Mouse (Mus musculus) ovary, postnatal 10 days (tissue): ENCODE results near the gene Mtor.

Source experiments
- DNase-seq: peaks from one replicate; pipeline ENCODE4 v3.0.0; 2022; ENCODE audit warnings: low spot score

The Mtor gene

DNA sequence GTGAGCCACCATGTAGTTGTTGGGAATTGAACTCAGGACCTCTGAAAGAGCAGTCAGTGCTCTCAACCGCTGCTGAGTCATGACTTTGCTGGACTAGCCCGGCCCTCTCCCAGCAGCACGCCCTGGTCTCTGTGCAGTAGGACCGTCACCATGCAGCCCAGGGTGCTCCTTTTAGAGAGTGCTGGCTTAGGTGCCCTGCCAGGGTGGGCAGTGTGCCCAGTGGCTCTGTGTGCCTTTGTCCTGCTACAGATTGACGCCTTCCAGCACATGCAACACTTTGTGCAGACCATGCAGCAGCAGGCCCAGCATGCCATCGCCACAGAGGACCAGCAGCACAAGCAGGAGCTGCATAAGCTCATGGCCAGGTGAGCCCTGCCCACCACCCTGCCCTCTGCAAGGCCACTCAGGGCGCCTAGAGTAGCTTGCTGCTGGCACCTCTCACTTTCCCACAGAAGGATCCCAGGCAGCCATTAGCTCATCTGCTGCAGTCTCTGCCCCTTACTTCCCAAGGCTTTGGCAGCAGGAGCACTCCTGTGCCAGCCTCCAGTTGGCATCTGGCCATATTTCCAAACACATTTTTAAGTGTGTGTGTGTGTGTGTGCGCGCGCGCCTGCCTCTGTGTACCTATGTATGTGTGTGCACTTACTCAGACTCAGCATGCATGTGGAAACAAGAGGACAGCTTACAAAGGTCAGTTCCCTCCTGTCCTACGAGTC, 85.4 kb downstream of the Mtor start:
- no peak for DNase-seq

DNA sequence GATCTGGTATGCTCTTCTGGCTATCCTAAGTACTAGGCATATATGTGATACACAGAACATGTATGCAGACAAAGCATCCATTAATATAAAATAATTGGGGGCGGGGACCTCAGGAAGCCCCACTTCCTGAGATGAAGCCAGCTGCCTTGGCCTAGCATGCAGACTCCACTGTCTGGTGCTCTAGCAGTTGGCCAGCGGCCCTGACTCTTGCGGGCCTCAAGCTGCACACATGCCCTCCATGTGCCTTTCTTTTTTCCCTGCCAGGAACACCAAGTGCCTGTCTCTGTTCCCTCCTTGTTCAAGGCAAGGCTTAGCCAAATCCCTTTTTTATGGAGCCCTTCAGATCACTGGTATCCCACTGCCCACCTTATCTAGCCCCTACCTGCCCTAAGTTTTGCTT, 87.5 kb downstream of the Mtor start:
- DNase-seq, result no peak

DNA sequence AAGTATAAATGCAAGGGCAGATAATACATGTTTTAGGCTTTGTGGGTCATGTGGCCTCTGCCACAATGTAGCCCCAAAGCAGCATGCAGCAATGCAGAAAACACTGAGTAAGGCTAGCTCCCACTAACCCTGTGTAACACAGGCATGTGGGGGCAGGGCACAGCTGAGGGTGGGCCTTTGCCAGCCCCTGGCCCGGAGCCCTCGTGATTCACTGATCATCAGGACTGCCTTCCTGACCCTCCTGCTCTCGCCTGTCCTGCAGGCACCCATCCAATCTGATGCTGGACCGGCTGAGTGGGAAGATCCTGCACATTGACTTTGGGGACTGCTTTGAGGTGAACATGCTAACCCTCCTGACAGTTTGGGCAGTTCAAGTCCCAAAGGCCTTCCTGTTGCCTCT, 100.7 kb downstream of the Mtor start:
- DNase-seq, result no peak

DNA sequence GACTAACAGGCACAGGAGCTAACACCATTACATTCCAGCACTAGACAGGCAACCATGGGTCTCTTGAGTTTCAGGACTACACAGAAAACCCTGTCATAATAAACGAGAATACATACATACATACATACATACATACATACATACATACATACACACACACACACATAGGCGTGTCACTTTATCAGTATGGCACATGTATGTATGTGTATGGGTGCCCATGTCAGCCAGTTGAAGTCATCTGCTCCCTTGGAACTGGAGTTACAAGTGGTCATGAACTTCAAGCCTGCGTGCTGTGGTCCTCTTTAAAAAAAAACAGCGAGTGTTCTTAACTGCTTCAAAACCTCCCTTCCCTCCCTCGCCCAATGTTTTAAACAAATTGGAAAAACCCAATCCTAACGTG, 109.4 kb downstream of the Mtor start:
- DNase-seq, result no peak

DNA sequence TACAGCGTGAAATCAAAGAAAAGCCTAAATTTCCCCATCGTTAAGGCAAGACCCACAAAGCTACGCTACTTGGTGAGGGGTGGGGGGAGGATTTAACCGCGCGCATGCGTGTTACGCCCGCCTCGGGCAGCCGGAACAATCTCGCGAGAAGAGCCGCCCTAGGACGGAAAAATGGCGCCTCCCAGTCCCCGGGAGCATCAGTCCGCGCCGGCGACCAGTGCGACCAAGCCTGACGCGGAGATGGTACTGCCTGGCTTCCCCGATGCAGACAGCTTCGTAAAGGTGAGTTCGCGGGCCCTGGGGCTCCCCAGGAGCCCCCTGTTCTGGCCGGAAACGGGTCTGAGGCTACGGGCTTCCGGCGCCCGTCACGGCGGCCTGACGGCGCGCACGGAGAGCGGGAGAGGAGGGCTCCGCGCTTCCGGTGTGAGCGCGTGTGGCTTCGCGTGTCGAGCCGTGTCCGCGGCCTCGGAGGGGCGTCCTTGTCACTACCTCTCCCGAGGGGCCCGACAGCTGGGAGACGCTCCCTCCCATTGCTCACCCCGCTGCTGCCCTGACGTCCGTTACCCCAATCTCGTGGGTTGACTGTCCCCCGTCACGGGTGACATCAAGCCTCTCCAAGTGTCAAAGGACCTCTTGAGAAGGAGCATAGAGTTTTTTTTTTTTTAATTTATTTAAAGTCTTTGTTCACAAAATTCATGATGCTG, 110.0 kb downstream of the Mtor start, which contains the start of gene Exosc10:
Exosc10 (plus strand) TSS at position 133 of the 704 bp plus-strand sequence.
- peak; percentile 79 for DNase-seq

DNA sequence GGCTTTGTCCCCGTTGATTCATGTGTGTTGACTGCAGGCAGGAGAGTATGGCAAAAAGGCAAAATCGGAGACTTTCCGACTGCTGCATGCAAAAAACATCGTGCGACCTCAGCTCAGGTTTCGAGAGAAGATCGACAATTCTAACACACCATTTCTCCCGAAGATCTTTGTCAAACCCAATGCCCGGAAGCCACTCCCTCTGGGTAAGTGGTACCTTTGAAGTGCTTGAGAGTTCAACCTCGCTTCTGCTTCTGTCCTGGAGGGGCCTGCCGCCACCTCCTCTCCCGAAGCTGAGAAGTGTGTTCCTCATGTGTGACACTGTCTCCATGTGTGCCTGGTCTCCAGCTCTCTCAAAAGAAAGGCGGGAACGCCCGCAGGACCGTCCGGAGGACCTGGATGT, 114.3 kb downstream of the Mtor start:
- DNase-seq, result no peak

DNA sequence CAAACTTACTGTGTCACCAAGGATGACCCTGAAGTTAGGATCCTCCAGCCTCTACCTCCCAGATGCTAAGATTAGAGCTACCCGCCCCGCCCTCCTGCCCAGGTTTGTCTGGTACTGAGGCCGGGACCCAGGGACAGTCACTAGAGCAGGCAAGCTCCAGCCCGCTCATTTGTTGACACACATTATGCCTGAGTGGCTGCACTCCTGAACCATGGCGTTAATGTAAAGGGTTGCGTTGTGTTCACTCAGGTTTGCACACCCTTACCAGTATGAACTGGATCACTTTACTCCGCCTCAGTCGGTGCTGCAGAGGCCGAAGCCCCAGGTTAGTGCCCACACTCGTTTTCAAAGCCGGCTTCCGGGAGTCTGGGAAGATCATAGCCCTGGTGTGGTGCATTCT, 115.2 kb downstream of the Mtor start:
- no peak for DNase-seq

DNA sequence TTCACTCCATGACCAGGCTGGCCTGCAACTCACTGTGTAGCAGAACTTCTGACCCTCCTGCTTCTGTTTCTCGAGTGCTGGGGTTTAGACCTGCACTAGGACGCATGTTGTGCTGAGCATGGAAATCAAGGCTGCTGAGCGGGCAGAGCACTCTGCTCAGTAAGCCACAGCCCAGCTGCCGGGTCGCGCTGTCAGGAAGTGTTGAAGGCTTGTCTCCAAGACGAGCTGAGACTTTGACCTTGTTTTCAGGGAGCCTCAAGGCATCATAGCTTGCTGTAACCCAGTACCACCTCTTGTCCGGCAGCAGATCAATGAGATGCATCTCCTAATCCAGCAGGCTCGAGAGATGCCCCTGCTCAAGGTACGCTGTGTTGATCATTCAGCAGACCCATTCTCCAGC, 121.7 kb downstream of the Mtor start:
- DNase-seq, result no peak

DNA sequence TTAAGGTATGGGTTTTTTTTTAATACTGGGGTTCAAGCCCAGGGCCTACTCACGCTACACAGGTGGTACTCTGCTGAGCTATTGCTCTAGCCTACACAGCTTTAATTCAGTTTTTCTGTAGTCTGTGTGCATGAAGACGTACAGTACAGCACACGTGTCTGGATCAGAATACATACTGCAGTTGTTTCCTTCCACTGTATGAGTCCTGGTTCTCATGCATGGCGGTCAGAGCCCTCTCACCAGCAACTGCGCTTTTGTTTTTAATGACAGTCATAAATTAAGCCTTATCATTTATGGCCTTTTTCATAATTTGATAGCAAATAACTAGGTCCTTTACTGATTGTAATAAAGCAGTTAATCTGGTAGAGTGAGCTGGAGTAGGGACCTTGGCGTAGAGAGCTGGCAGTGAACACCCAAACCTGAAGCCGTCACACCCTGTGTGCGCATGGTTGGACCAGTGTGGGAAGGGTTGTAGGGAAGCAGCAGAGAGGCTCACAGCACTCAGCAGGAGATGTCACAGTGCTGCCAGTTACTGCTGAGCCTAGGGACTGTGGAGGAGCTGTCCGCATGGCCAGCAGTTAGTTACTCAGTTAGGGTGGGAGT, 122.4 kb downstream of the Mtor start:
- no peak for DNase-seq

DNA sequence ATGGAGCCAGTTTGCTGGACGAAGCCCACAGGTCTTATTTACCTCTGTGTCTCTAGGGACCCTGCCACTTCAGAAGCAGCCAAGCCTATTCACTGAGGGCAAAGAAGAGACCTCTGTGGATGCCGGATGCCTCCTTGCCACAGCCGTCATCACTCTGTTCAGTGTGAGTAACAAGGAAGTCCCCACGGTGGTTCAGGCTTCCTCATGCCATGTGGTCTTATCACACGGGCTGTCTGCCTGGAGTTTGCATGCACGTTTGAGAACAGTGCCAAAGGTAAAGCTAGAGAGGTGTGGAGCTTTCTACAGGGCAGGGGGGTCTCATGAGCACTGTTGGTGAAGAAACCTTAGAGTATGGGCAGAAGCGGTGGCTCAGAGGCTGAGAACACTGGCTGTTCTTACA, 124.8 kb downstream of the Mtor start:
- no peak for DNase-seq

DNA sequence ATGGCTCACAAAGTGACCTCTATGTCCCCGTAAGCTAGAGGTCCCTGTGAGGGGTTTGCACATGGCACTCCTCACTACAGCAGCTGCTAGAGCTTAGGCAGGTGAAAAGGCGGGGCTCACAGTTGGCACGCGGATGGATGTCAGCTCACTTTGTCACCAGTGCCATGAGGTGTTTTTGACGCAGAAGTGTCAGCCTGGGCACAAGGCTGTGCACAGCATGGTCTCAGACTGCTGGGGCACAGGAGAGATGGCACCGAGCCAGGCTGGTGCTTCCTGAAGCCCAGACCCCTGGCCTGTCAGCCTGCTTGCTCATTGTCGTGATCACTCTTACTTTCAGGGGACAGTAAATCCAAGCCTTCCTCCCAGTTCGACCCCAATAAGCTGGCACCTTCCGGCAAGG, 132.4 kb downstream of the Mtor start:
- no peak for DNase-seq

DNA sequence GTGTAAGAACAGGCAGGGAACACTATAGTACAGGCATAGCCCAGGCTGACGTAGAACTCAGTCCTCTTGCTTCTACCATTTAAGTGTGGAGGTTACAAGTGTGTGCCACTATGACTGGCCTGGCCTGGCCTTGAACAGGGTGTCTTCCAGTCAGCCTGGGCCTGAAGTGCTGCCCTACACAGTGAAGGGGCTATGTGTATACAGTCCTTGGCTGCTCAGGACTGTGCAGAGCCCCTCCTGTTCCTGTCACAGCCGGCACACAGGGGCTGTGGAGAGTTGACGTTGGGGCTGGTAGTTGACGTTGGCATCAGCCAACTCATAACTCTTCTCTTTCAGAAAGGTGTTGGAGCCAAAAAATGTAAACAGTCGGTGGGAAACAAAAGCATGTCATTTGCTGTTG, 133.0 kb downstream of the Mtor start:
- DNase-seq, result no peak

DNA sequence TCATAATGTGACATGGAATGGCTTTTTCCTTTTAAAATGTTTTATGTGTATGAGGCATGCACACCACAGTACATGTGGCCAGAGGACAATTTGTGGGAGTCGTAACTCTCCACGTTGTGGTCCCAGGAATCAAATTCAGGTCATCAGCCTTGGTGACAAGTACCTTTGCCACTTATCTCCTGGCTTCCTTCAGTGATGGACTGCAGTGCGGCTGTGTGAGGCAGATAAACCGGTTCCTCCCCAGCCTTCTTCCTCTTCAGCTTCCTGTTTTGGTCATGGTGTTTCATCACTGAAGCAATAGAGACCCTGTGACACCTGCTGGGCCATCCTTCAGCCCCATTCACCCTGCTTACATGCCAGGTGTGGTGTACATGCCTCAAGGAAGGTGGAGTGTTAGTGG, 134.8 kb downstream of the Mtor start:
- DNase-seq, result no peak

DNA sequence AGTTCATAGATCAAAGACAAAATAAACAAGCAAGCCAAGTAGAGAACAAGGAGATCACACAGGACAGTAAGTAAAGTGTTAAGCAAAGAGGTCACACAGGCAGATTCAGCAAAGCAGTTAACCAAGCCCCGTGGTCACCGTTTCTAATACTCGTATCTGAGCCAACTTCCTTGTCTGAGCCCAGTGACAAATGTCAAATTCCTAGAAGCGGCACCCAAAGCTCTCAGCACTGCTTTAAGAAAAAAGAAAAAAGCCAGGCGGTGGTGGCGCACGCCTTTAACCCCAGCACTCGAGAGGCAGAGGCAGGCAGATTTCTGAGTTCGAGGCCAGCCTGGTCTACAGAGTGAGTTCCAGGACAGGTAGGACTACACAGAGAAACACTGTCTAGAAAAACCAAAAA, 138.2 kb downstream of the Mtor start:
- DNase-seq, result no peak

DNA sequence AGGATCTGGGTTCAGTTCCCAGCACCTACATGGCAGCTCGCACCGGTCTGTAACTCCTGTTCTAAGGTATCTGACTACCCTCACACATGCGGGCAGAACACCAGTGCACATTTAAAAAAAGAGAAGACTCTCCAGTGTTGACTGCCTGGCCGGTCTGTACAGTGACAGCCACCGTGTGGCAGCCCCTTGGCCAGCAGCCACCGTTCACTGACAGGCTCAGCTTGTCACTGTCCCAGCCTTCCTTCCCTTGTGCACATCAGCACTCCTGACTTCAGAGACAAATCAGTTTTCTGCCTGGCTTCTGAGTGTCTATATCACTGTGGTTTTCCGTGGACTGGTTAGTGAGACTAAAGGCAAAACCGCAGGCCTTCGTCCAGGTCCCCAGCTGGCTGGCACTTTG, 140.4 kb downstream of the Mtor start:
- DNase-seq, result no peak

DNA sequence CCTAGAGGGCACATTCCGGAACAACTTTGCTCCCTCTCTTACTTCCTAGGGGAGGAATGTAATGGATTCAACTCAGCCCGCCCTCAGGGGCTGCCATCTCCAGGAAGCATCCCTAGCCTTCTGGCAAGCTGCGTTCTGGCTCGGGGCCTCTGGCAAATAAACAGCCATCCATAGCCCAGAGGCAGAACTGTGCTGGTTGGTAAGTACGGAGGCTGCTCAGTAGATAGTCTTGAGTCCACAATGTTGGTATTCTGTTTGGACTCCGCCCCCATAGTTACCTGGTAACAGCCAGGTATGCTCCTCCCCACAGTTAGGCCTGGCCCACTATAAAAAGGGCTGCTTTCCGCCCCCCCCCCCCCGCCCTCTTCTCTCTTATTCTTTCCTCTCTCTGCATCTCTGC, 141.2 kb downstream of the Mtor start:
- no peak for DNase-seq

DNA sequence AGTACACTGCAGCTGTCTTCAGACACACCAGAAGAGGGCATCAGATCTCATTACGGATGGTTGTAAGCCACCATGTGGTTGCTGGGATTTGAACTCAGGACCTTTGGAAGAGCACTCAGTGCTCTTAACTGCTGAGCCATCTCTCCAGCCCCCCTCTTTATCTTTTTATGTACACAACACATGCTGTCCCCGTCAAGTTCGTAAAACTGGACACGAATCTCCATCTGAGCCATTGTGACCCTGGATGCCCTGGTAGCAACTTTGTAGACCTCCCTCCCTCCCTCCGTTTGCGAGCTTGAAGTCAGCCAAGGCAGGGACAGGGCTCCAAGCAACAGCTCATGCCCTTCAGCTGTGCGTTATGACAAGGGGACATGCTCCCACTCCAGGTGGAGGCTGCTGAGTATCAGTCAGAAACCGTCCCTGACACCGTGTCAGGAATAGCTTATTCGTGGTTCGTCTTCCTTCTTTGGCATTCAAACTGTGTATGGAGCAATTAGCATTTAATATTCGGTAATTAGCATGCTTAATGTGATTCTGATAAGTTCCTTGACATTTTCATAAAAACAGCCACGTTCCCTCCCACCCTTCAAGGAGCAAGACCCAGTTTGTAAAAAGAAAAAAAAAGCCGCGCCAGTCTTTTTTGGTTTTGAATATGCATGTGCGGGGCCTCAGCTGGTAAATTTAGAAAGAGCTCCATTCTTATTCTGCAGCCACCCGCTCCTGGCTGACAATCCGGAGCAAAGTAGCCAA, 142.2 kb downstream of the Mtor start:
- no peak for DNase-seq

DNA sequence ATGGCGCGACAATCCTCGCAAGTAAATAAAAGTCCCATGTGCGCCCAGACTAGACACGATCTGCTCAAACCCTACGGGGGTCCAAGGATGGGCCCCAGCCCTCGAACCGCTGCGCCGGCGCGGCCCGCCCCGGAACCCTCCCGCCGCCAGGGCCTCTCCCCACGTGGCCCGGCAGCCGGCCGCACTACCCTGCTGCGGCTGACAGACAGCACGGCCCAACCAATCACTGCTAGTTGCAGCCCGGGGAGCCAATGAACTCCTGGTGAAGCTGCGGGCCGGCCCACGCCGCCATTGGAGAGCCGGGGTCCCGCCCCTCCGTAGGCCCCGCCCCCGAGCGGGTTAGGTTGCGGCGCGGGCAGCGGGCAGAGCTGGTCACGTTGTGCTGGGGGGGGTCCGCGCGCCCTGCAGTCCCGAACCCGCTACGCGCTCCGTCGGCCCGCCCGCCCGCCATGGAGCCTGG, 142.8 kb downstream of the Mtor start, which contains the start of gene Srm:
Srm (plus strand) TSS at position 333 of the 460 bp plus-strand sequence.
- peak; percentile 87 for DNase-seq

DNA sequence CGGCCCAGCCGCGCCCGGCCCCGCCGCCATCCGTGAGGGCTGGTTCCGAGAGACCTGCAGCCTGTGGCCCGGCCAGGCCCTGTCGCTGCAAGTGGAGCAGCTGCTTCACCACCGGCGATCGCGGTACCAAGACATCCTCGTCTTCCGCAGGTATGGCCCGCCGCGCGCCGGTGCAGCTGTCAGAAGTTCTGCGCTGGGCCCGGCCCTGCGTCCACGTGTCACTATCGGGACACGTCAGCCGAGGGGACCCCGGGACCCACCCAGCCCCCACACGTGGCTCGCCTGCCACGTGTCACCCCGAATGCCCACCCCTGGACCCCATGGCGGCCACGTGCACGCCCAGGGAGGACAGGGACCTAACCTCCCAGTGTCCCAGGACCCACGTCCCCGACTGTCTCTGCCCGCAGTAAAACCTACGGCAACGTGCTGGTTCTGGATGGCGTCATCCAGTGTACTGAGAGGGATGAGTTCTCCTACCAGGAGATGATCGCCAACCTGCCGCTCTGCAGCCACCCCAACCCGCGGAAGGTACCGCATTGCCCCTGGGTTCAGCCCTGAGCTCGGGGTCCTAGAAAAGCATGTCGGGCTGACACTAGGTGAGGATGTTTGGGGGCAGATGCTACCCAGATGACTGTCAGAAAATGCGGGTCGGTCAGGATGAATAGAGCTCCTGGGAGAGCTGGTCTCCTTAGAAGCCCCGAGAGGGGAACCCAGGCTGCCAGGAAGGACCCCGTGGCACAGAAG, 143.4 kb downstream of the Mtor start:
- DNase-seq, result no peak

DNA sequence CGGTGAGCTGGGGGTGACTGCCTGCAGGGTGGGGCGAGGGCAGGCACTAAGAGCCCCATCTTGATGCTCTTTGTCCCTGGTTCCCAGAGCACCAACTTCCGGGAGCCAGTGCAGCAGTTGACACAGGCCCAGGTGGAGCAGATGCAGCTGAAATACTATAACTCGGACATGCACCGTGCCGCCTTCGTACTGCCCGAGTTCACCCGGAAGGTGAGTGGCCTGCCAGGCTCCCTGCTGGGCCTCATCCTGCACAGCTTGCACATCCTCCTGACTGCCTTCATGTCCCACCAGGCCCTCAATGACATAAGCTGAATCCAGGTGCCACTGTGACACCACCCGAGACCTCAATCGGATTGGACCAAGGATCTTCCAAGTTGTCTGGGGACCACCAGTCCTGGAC, 145.6 kb downstream of the Mtor start:
- DNase-seq, result no peak

DNA sequence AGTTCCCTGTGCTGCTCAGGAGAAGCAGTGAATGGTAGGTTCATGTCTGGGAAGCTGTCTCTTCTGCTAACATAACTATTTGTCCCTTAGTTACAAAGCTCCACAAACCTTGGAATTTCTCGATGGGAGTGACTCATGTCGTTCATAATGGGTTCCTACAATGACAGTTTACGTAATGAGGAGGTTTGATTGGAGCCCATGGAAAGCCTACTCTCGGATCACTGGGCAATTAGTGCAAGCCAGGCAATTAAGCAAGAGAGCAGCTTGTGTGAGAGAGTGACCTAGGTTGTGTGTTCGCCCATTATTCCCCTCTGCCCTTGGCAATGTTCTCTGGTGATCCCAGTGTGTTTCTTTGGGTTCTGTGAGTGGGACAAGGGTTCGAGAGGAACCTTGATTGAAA, 147.5 kb downstream of the Mtor start:
- DNase-seq, result no peak

DNA sequence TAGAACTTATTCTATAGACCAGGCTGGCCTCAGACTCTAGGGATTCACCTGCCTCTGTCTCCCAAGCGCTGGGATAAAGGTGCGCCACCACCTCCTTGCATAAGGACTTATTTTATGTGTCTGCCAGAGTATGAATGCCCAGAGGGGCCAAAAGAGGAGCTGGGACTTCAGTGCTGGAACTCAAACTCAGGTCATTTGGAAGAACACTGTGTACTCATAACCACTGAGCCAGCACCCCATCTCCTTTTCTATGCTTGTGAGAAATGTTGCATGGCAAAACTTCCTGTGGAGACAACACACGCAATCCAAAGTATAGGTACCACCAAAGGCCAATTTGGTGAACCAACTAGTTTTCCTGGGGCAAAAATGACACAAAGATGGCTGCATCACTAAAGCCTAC, 148.3 kb downstream of the Mtor start:
- DNase-seq, result no peak
